Mouse (Mus musculus) neural tube, embryonic 12.5 days (tissue): Measurements from ENCODE around the gene Plce1. TPM values are rescaled to one million over a fixed set of nuclear protein-coding genes. Genes with fewer than 3 reads are reported as not detected.

Source experiments
- ATAC-seq: fragments of 200-750 bp; cut with Nextera tagmentation; 2 replicates; pipeline ENCODE4 v1.8.0; 2017; ENCODE audit warnings: low read depth, mild to moderate bottlenecking, moderate TSS enrichment, moderate library complexity; ENCODE audit not compliant: low FRiP score
- H3K27ac ChIP-seq: fragments of 300-500 bp; sonication (generic); 2 replicates; pipeline ENCODE4 v1.5.1; 2016
- H3K27me3 ChIP-seq: fragments of 300-500 bp; sonication (generic); replicated peaks from 2 replicates; pipeline ENCODE4 v1.6.1; 2016; ENCODE audit warnings: mild to moderate bottlenecking
- H3K36me3 ChIP-seq: fragments of 300-500 bp; sonication (generic); 2 replicates; pipeline ENCODE4 v1.6.1; 2016; ENCODE audit warnings: mild to moderate bottlenecking
- H3K4me1 ChIP-seq: fragments of 300-500 bp; sonication (generic); 2 replicates; pipeline ENCODE4 v1.6.1; 2016
- H3K4me2 ChIP-seq: fragments of 300-500 bp; sonication (generic); replicated peaks from 2 replicates; pipeline ENCODE4 v1.6.1; 2016; ENCODE audit warnings: mild to moderate bottlenecking
- H3K4me3 ChIP-seq: fragments of 300-500 bp; sonication (generic); 2 replicates; pipeline ENCODE4 v1.5.1; 2016
- H3K9ac ChIP-seq: fragments of 300-500 bp; sonication (generic); 2 replicates; pipeline ENCODE4 v1.6.1; 2016; ENCODE audit warnings: mild to moderate bottlenecking
- H3K9me3 ChIP-seq: fragments of 300-500 bp; sonication (generic); 2 replicates; pipeline ENCODE4 v1.6.1; 2016; ENCODE audit warnings: mild to moderate bottlenecking
- WGBS: fragments of 180-500 bp; shearing (Covaris S2); methylation state at CpG from one replicate; pipeline ENCODE4 v1.1.7; 2016; 5-methylcytosine and 5-hydroxymethylcytosine counted together
- polyA plus RNA-seq: library from polyadenylated mRNA; unstranded; fragments of >200 nt; fragmentation: Nextera tagmentation; extraction: Ambion mirVana; gene quantifications from 2 replicates; pipeline ENCODE4 v1.2.1, GENCODE M21; 2016

Gene Plce1
- polyA plus RNA-seq, 1 experiment from 2014 or later = 10.5 TPM

DNA sequence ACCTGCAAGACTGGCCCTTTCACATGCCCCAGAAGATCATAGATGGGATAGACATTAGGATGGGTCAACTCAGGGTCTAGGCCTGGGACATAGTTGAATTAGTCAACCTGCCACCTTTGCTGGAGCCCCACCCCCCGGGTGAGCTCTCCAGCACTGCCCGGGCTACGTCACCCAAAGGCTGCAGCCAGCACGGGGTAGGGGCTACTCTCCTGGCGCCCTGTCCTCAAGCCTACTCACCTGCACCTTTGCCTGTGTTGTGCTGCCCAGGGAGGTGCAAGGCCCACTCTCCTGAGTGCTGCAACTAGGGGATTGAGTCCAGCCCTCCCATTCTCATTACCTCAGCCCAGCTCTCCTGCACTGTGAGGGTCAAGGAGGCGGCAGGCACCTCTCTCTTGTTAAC, 225.5 kb downstream of the Plce1 start:
- WGBS = 93% methylated on average over 6 of the region's 6 CpGs
- H3K27ac ChIP-seq = no peak overlapping the region
- H3K9ac ChIP-seq = no peak overlapping the region
- H3K27me3 ChIP-seq = no peaks in the 10 kb centered on the region
- no peaks in the 10 kb centered on the region for H3K4me1 ChIP-seq
- H3K9me3 ChIP-seq = no peaks in the 10 kb centered on the region
- H3K36me3 ChIP-seq = peaks cover 9% of the 10 kb centered on the region; the same call in 1 of the 2 replicates
- no peak for ATAC-seq
- no peak overlapping the region for H3K4me3 ChIP-seq
- no peak overlapping the region for H3K4me2 ChIP-seq

DNA sequence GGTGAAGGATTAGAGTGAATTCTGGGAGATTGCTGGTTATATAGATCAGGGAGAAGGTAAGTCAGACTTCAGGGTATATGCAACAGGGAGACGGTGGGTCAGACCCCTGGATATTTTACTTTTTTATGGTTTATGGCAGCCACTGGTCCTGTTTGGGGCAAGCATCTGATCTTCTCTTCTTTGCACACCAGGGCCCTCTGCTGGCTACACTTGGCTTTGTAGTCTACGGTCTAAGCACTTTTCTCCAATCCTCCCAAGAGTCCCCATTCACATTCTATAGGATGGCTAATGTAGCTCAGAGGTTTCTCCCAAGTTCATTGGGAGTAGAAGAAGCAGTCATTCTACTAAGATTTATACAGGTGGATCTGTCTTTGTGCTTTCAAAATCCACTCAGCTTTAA, 228.5 kb downstream of the Plce1 start:
- no peaks in the 10 kb centered on the region for H3K9me3 ChIP-seq
- ATAC-seq = no peak
- no peak overlapping the region for H3K4me3 ChIP-seq
- H3K27ac ChIP-seq = no peak overlapping the region
- no peaks in the 10 kb centered on the region for H3K27me3 ChIP-seq
- H3K36me3 ChIP-seq = peaks cover 6% of the 10 kb centered on the region; the same call in 1 of the 2 replicates
- no peaks in the 10 kb centered on the region for H3K4me1 ChIP-seq
- H3K4me2 ChIP-seq = no peak overlapping the region
- no peak overlapping the region for H3K9ac ChIP-seq
- WGBS = 84% methylated on average over 2 of the region's 2 CpGs

DNA sequence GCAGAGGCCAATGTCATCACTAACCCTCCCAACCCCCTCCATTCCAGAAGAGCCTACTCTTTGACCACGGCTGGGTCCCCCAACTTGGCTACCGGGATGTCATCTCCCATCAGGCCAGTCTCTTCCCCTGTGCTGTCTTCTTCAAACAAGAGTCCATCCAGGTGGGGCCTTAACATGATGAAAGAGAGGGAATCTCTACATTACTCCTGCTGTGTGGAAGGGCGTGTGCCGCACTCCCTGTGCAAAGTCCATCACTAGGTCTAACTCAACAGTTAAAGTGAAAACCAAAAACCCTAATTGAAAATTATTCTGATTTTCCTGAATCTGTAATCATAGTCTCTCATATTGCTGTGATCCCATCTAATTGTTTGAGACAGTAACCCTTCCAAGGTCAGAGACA, 240.9 kb downstream of the Plce1 start:
- ATAC-seq = no peak
- no peak overlapping the region for H3K9ac ChIP-seq
- H3K9me3 ChIP-seq = no peaks in the 10 kb centered on the region
- H3K36me3 ChIP-seq = peaks cover 11% of the 10 kb centered on the region; the same call in 1 of the 2 replicates
- no peak overlapping the region for H3K4me2 ChIP-seq
- H3K27ac ChIP-seq = no peak overlapping the region
- no peak overlapping the region for H3K4me3 ChIP-seq
- 93% methylated on average over 4 of the region's 4 CpGs for WGBS
- no peaks in the 10 kb centered on the region for H3K27me3 ChIP-seq
- H3K4me1 ChIP-seq = no peaks in the 10 kb centered on the region

DNA sequence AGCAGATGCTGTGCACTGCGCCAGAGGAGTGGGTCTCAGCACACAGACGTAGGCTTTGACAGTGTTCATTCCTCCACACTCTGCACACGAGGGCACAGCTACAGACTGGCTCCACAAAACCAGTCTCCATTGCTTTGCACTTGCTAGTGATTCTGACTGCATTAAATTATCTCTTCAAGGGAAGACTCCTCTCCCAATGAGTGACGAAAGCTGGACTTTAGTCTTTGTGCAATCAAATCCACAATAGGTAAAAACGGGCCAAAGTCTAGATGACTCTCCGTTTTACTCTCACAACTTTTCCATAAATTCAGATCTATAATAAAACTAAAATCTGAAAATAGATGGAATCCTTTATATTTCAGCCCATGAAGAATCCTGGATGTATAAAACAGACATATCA, 242.1 kb downstream of the Plce1 start:
- Histone ChIP-seq H3K9ac (no peak overlapping the region), H3K36me3 (peaks cover 14% of the 10 kb centered on the region; the same call in 1 of the 2 replicates), H3K27me3 (no peaks in the 10 kb centered on the region), H3K4me1 (no peaks in the 10 kb centered on the region), H3K4me3 (no peak overlapping the region), H3K9me3 (no peaks in the 10 kb centered on the region), H3K27ac (no peak overlapping the region), H3K4me2 (no peak overlapping the region)
- 89% methylated on average over 6 of the region's 6 CpGs for WGBS
- ATAC-seq = no peak

DNA sequence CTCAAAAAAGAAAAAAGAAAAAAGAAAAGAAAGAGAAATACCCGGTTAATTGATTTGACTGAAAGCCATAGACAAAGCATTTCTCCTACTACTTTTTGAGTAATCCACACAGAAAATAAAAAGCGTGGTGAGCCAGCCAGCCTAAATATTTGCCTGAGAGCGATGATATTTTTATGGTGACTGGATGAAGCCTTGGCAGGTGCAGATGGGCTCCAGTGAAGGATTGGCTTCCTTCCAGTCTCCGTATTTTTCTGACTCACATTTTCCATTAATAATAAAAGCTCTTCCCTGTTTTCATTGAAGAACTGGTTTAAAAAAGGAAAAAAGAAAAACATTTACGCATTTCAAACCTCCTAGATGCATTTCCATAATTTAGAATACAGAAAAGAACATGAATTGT, 243.1 kb downstream of the Plce1 start:
- no peak overlapping the region for H3K27ac ChIP-seq

DNA sequence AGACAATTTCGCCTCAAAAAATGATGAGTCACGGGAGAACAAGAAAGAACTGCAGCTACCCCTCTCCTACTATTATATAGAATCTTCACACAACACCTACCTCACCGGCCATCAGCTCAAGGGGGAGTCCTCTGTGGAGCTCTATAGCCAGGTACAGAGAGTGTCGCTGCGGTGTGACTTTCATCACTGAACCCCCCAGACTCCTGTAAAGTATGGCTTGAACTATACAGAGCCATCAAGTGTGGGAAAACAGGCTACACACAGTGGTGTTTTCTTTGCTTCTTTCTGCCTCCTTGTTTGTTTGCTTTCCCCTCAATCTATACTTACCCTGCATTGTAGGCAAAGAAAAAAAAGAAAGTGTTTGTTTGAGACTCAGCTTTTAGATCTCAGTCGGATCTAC, 247.9 kb downstream of the Plce1 start:
- H3K4me3 ChIP-seq = no peak overlapping the region
- no peak overlapping the region for H3K27ac ChIP-seq
- H3K9me3 ChIP-seq = no peaks in the 10 kb centered on the region
- no peak overlapping the region for H3K9ac ChIP-seq
- H3K27me3 ChIP-seq = no peaks in the 10 kb centered on the region
- no peaks in the 10 kb centered on the region for H3K4me1 ChIP-seq
- no peak for ATAC-seq
- H3K36me3 ChIP-seq = peaks cover 18% of the 10 kb centered on the region
- H3K4me2 ChIP-seq = no peak overlapping the region
- WGBS = 74% methylated on average over 6 of the region's 6 CpGs

More for the DNA sequence above, 243.1 kb downstream of the Plce1 start:
- no peak for ATAC-seq
- H3K4me1 ChIP-seq = no peaks in the 10 kb centered on the region
- peaks cover 14% of the 10 kb centered on the region; the same call in 1 of the 2 replicates for H3K36me3 ChIP-seq
- no peak overlapping the region for H3K4me2 ChIP-seq
- H3K4me3 ChIP-seq = no peak overlapping the region
- H3K27me3 ChIP-seq = no peaks in the 10 kb centered on the region
- H3K9me3 ChIP-seq = no peaks in the 10 kb centered on the region
- no peak overlapping the region for H3K9ac ChIP-seq
- WGBS = 73% methylated on average over 5 of the region's 5 CpGs

DNA sequence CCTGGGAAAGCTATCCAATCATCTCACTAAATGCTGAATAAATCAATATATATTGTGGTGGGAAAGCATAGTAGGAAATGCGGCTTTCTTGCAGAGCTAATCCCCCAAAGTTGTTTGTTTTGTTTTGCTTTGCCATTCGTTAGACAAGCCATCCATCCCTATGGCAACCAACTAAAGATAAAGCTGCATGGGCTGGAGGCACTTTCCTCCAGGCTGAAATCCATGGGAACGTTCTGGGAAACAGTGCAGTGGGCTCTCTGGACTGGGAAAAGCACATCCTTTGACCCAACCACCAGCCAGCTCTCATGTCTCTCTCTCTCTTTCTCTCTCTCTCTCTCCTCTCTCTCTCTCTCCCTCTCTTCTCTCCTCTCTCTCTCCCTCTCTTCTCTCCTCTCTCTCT, 248.4 kb downstream of the Plce1 start:
- Histone ChIP-seq H3K9me3 (no peaks in the 10 kb centered on the region), H3K4me1 (no peaks in the 10 kb centered on the region), H3K27me3 (no peaks in the 10 kb centered on the region), H3K36me3 (peaks cover 18% of the 10 kb centered on the region), H3K4me3 (no peak overlapping the region), H3K27ac (no peak overlapping the region), H3K9ac (no peak overlapping the region), H3K4me2 (no peak overlapping the region)
- WGBS = 29% methylated on average over 3 of the region's 3 CpGs
- no peak for ATAC-seq

DNA sequence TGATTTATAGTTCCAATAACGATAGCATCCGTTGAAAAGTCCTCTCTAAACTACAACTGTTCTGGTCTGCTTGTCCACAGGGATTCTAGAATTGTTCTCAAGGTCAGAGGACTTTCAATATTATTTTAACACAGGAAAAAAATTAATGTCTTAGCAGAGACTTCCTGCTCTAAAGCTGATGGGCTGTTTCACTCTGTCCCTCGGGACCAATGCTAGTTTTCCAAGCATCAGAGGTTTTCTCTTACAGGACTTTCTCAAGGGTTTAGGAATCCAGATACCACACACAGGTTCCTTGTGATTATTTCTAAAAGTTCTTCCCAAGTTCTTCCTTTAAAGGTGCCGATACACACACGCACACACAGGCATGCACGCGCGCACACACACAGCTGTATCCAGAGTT, 263.6 kb downstream of the Plce1 start:
- H3K4me3 ChIP-seq = no peak overlapping the region
- no peaks in the 10 kb centered on the region; the same call in 1 of the 2 replicates for H3K36me3 ChIP-seq
- H3K9me3 ChIP-seq = no peaks in the 10 kb centered on the region
- H3K27ac ChIP-seq = no peak overlapping the region
- H3K4me2 ChIP-seq = no peak overlapping the region
- no peak for ATAC-seq
- H3K4me1 ChIP-seq = no peaks in the 10 kb centered on the region
- WGBS = 75% methylated on average over 8 of the region's 8 CpGs
- no peaks in the 10 kb centered on the region for H3K27me3 ChIP-seq
- no peak overlapping the region for H3K9ac ChIP-seq

DNA sequence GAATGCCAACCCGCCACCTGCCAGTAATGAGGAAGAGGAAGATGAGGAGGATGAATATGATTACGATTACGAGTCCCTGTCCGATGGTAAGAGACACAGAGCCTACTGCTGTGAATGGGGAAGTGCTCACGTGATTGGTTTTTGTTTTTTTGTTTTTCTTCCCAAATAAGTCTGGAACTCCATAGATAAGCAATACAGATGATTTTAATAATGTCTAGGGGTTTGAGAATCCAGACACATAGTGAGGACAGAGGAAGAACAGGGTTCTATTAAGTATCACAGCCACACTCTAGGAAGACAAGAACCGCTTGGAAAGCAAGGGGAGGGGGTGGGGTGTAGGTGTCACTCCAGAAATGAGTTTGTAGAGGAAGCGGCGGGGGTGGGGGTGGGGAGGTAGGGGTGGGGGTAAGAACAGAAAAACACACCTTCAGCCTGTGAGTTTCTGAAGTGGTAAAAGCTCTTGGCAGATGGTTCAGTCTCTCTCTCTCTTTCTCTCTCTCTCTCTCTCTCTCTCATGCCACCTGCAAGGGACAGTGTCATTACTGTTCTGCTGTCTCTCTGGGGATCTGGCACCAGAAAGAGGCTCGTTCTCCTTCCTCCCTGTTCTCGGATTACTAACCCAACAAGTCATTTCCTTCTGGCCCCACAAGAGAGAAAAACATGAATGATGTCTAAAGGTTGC, 265.0 kb downstream of the Plce1 start:
- H3K4me2 ChIP-seq = no peak overlapping the region
- ATAC-seq = no peak
- H3K4me1 ChIP-seq = no peaks in the 10 kb centered on the region
- H3K9ac ChIP-seq = no peak overlapping the region
- no peaks in the 10 kb centered on the region; the same call in 1 of the 2 replicates for H3K36me3 ChIP-seq
- H3K9me3 ChIP-seq = no peaks in the 10 kb centered on the region
- 77% methylated on average over 10 of the region's 10 CpGs for WGBS
- H3K4me3 ChIP-seq = no peak overlapping the region
- H3K27ac ChIP-seq = no peak overlapping the region
- no peaks in the 10 kb centered on the region for H3K27me3 ChIP-seq

DNA sequence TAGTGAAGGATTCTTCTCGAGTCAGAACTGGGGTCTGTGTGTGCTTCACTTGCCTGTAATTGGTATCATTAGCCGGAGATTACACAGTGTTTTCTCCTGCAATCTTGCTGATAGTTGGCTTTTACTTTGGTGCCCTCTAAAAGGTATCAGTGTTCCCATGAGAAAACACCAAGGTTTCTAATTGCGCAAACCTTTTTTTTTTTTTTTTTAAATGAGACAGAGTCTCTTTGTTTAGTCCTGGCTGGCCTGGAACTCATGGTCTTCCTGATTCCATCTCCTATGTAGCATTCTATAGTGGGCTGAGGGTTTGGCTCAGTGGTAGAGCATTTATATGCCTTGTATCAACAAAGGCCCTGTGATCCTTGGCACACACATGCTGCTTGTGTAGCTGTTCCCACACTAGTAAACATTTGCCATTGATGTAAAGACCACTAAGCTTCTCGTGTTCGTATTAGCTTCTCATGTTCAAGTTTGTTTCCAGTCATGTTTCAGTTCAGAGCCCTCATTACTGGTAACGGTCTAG, 265.6 kb downstream of the Plce1 start:
- ATAC-seq = no peak
- Histone ChIP-seq H3K27me3 (no peaks in the 10 kb centered on the region), H3K27ac (no peak overlapping the region), H3K4me1 (no peaks in the 10 kb centered on the region), H3K4me3 (no peak overlapping the region), H3K36me3 (no peaks in the 10 kb centered on the region; the same call in 1 of the 2 replicates), H3K9me3 (no peaks in the 10 kb centered on the region), H3K4me2 (no peak overlapping the region), H3K9ac (no peak overlapping the region)
- WGBS = 68% methylated on average over 6 of the region's 6 CpGs

DNA sequence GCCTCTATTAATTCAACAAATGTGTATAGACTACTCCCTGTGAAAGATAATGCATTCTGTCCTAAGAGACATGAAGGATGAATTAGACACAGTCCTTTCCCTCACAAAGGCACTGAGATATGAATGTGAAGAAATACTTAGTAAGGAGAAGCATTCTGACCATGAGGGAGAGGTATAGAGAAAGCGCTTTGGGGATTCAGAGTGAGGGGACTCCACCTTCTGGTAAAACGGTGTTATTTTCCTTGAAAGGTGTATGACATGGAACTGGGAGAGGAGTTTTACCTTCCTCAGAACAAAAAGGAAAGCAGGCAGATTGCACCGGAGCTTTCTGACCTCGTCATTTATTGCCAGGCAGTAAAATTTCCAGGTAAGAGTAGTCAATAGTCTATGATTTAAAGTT, 269.3 kb downstream of the Plce1 start:
- H3K4me1 ChIP-seq = no peaks in the 10 kb centered on the region
- no peak overlapping the region for H3K4me3 ChIP-seq
- ATAC-seq = no peak
- no peaks in the 10 kb centered on the region for H3K27me3 ChIP-seq
- no peaks in the 10 kb centered on the region; the same call in 1 of the 2 replicates for H3K36me3 ChIP-seq
- H3K27ac ChIP-seq = no peak overlapping the region
- no peak overlapping the region for H3K4me2 ChIP-seq
- H3K9ac ChIP-seq = no peak overlapping the region
- 61% methylated on average over 4 of the region's 4 CpGs for WGBS
- H3K9me3 ChIP-seq = no peaks in the 10 kb centered on the region

DNA sequence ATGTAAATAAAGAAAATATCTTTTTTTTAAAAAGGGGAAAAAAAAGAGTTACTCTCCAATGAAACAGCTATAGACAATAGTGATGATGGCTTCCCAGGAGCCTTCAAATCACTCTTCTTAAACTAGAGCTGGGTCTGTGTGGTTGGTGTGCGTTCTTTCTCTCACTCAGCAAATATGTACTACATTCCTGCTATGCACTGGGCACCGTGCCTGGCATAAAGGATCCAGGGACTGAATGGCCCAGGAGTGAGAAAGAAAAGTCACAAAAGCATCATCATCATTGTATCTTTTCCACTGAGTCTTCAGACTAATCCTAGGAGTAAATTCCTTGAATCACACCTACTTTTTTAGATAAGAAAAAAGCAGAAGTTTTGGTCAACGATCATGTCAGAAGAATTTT, 276.3 kb downstream of the Plce1 start:
- Histone ChIP-seq H3K27me3 (no peaks in the 10 kb centered on the region), H3K4me3 (no peak overlapping the region), H3K4me1 (no peaks in the 10 kb centered on the region), H3K27ac (no peak overlapping the region), H3K9me3 (no peaks in the 10 kb centered on the region), H3K9ac (no peak overlapping the region), H3K4me2 (no peak overlapping the region), H3K36me3 (peaks cover 10% of the 10 kb centered on the region; the same call in 1 of the 2 replicates)
- ATAC-seq = no peak
- WGBS = 90% methylated on average over 3 of the region's 3 CpGs

DNA sequence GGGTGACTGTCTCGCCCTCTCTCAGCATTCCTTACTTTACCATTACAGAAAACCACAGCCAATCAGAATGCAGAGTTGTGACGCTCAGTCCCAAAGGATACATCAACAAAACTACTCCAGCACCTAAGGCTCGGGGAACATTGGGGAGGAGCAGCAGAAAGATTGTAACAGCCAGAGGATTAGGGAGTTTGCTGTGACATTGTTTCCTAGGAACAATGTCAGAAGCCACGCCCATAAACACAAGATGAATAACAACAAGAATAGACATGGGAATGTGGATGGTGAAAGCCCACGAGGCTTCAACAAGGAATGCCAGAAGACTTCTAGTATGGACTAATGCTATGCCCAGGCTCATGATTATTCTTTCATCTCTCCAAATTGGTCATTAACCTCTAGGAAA, 277.1 kb downstream of the Plce1 start:
- peaks cover 10% of the 10 kb centered on the region; the same call in 1 of the 2 replicates for H3K36me3 ChIP-seq
- no peak overlapping the region for H3K4me2 ChIP-seq
- no peaks in the 10 kb centered on the region for H3K4me1 ChIP-seq
- no peak overlapping the region for H3K27ac ChIP-seq
- ATAC-seq = no peak
- H3K27me3 ChIP-seq = no peaks in the 10 kb centered on the region
- no peaks in the 10 kb centered on the region for H3K9me3 ChIP-seq
- no peak overlapping the region for H3K9ac ChIP-seq
- WGBS = 70% methylated on average over 5 of the region's 5 CpGs
- H3K4me3 ChIP-seq = no peak overlapping the region
